Mouse (Mus musculus) heart, adult 2 months (tissue): ENCODE measurements around the gene Prop1.

Experiments used
- EP300 ChIP-seq: fragments of 200-500 bp; IDR thresholded peaks from 2 replicates; pipeline ENCODE4 v1.6.1; 2011; ENCODE audit warnings: low read depth, low read length, control low read depth; ENCODE audit not compliant: insufficient read depth
- POLR2A ChIP-seq: fragments of 200-500 bp; IDR thresholded peaks from 2 replicates; pipeline ENCODE4 v1.6.1; 2011; ENCODE audit warnings: mild to moderate bottlenecking, low read depth, low read length, control low read depth; ENCODE audit not compliant: insufficient read depth

- TF ChIP-seq EP300 (no peak), POLR2A (no peak)
These were observed 39.1 kb downstream of the Prop1 start for GRCm38 (mm10) chr11:50914461-50914860.
